Mouse (Mus musculus) heart, embryonic 11.5 days (tissue): ENCODE data around the gene Adgrl3. TPM values are rescaled to one million over a fixed set of nuclear protein-coding genes. Genes with fewer than 3 reads are reported as not detected.

Source experiments
- ATAC-seq: fragments of 200-750 bp; cut with Nextera tagmentation; replicated peaks from 2 replicates; pipeline ENCODE4 v1.8.0; 2017; ENCODE audit warnings: moderate library complexity; ENCODE audit not compliant: insufficient number of reproducible peaks, low FRiP score, low TSS enrichment
- H3K27ac ChIP-seq: fragments of 300-500 bp; sonication (generic); 2 replicates; pipeline ENCODE4 v1.5.1; 2014; ENCODE audit warnings: mild to moderate bottlenecking, low read depth, low read length
- H3K27me3 ChIP-seq: fragments of 300-500 bp; sonication (generic); 2 replicates; pipeline ENCODE4 v1.6.1; 2014; ENCODE audit warnings: mild to moderate bottlenecking, low read length, mixed read lengths; ENCODE audit not compliant: control insufficient read depth, insufficient read depth
- H3K36me3 ChIP-seq: fragments of 300-500 bp; sonication (generic); 2 replicates; pipeline ENCODE4 v1.6.1; 2014; ENCODE audit warnings: mild to moderate bottlenecking, low read length, moderate library complexity, mixed read lengths; ENCODE audit not compliant: control insufficient read depth, insufficient read depth
- H3K4me1 ChIP-seq: fragments of 300-500 bp; sonication (generic); 2 replicates; pipeline ENCODE4 v1.6.1; 2014; ENCODE audit warnings: low read length; ENCODE audit not compliant: control insufficient read depth, insufficient read depth
- H3K4me2 ChIP-seq: fragments of 300-500 bp; sonication (generic); 2 replicates; pipeline ENCODE4 v1.6.1; 2014; ENCODE audit warnings: mild to moderate bottlenecking, moderate library complexity
- H3K4me3 ChIP-seq: fragments of 300-500 bp; sonication (generic); 2 replicates; pipeline ENCODE4 v1.5.1; 2014; ENCODE audit warnings: low read depth, low read length
- H3K9ac ChIP-seq: fragments of 300-500 bp; sonication (generic); 2 replicates; pipeline ENCODE4 v1.6.1; 2014; ENCODE audit warnings: mild to moderate bottlenecking, low read depth, low read length, moderate library complexity
- H3K9me3 ChIP-seq: fragments of 300-500 bp; sonication (generic); replicated peaks from 2 replicates; pipeline ENCODE4 v1.6.1; 2016; ENCODE audit warnings: low read length; ENCODE audit not compliant: control insufficient read depth
- WGBS: fragments of 180-500 bp; shearing (Covaris S2); extraction: QIAGEN DNeasy Blood & Tissue Kit; methylation state at CpG from one replicate; pipeline ENCODE4 v1.1.7; 2014; ENCODE audit not compliant: insufficient replicate concordance; 5-methylcytosine and 5-hydroxymethylcytosine counted together
- polyA plus RNA-seq: library from polyadenylated mRNA; unstranded; fragments of >200 nt; fragmentation: Nextera tagmentation; extraction: Ambion mirVana; gene quantifications from 2 replicates; pipeline ENCODE4 v1.2.1, GENCODE M21; 2014

Adgrl3 gene
- polyA plus RNA-seq, 1 experiment from 2014 or later, result 9.9 TPM

GRCm38 (mm10) chr5:81752426-81752825 lies 732.5 kb downstream of the Adgrl3 start:
- Histone ChIP-seq H3K9me3 (no peaks in the 10 kb centered on the region), H3K9ac (no peak overlapping the region), H3K4me2 (no peak overlapping the region), H3K36me3 (no peaks in the 10 kb centered on the region), H3K4me3 (no peak overlapping the region), H3K27me3 (no peaks in the 10 kb centered on the region), H3K27ac (no peak overlapping the region), H3K4me1 (no peaks in the 10 kb centered on the region)
- ATAC-seq, result no peak
- WGBS, result 86% methylated on average over 3 of the region's 3 CpGs

GRCm38 (mm10) chr5:81755711-81756110 lies 735.8 kb downstream of the Adgrl3 start:
- H3K9me3 ChIP-seq, result no peaks in the 10 kb centered on the region
- H3K27me3 ChIP-seq, result no peaks in the 10 kb centered on the region
- H3K9ac ChIP-seq, result no peak overlapping the region
- H3K4me2 ChIP-seq, result no peak overlapping the region
- H3K27ac ChIP-seq, result no peak overlapping the region
- no peaks in the 10 kb centered on the region for H3K36me3 ChIP-seq
- H3K4me3 ChIP-seq, result no peak overlapping the region
- WGBS, result 75% methylated on average over 2 of the region's 2 CpGs
- ATAC-seq, result no peak
- H3K4me1 ChIP-seq, result no peaks in the 10 kb centered on the region

- Histone ChIP-seq H3K4me3 (no peak overlapping the region), H3K27ac (no peak overlapping the region), H3K27me3 (no peaks in the 10 kb centered on the region), H3K9me3 (no peaks in the 10 kb centered on the region), H3K36me3 (no peaks in the 10 kb centered on the region), H3K4me2 (no peak overlapping the region), H3K4me1 (no peaks in the 10 kb centered on the region), H3K9ac (no peak overlapping the region)
- WGBS, result 82% methylated on average over 7 of the region's 7 CpGs
- ATAC-seq, result no peak
Observed at GRCm38 (mm10) chr5:81757093-81757725, 737.3 kb downstream of the Adgrl3 start.

GRCm38 (mm10) chr5:81776234-81776633 lies 756.3 kb downstream of the Adgrl3 start:
- no peak overlapping the region for H3K27ac ChIP-seq
- H3K4me3 ChIP-seq, result no peak overlapping the region
- no peak overlapping the region for H3K9ac ChIP-seq
- WGBS, result 88% methylated on average over 5 of the region's 5 CpGs
- no peak overlapping the region for H3K4me2 ChIP-seq
- H3K36me3 ChIP-seq, result no peaks in the 10 kb centered on the region
- no peaks in the 10 kb centered on the region for H3K4me1 ChIP-seq
- H3K9me3 ChIP-seq, result no peaks in the 10 kb centered on the region
- no peaks in the 10 kb centered on the region for H3K27me3 ChIP-seq
- no peak for ATAC-seq

- H3K9ac ChIP-seq, result no peak overlapping the region
- no peak overlapping the region for H3K4me2 ChIP-seq
- no peak overlapping the region for H3K4me3 ChIP-seq
- H3K27me3 ChIP-seq, result no peaks in the 10 kb centered on the region
- 81% methylated on average over 5 of the region's 5 CpGs for WGBS
- no peaks in the 10 kb centered on the region for H3K36me3 ChIP-seq
- no peaks in the 10 kb centered on the region for H3K4me1 ChIP-seq
- no peaks in the 10 kb centered on the region for H3K9me3 ChIP-seq
- H3K27ac ChIP-seq, result no peak overlapping the region
- no peak for ATAC-seq
Observed at GRCm38 (mm10) chr5:81776746-81777145, 756.8 kb downstream of the Adgrl3 start.

GRCm38 (mm10) chr5:81784770-81785169 lies 764.8 kb downstream of the Adgrl3 start:
- H3K36me3 ChIP-seq, result no peaks in the 10 kb centered on the region
- no peaks in the 10 kb centered on the region for H3K9me3 ChIP-seq
- no peak overlapping the region for H3K9ac ChIP-seq
- WGBS, result 52% methylated on average over 8 of the region's 8 CpGs
- H3K4me3 ChIP-seq, result no peak overlapping the region
- H3K27ac ChIP-seq, result no peak overlapping the region
- H3K27me3 ChIP-seq, result no peaks in the 10 kb centered on the region
- ATAC-seq, result no peak; the same call in 1 of the 2 replicates
- no peaks in the 10 kb centered on the region for H3K4me1 ChIP-seq
- H3K4me2 ChIP-seq, result no peak overlapping the region

- no peaks in the 10 kb centered on the region for H3K27me3 ChIP-seq
- no peak overlapping the region for H3K9ac ChIP-seq
- no peaks in the 10 kb centered on the region for H3K36me3 ChIP-seq
- H3K9me3 ChIP-seq, result no peaks in the 10 kb centered on the region
- H3K4me1 ChIP-seq, result no peaks in the 10 kb centered on the region
- WGBS, result 72% methylated on average over 1 of the region's 1 CpGs
- H3K4me2 ChIP-seq, result no peak overlapping the region
- no peak for ATAC-seq
- H3K4me3 ChIP-seq, result no peak overlapping the region
- no peak overlapping the region for H3K27ac ChIP-seq
Observed at GRCm38 (mm10) chr5:81790710-81791109, 770.8 kb downstream of the Adgrl3 start.

- H3K4me1 ChIP-seq, result no peaks in the 10 kb centered on the region
- H3K36me3 ChIP-seq, result no peaks in the 10 kb centered on the region
- no peak for ATAC-seq
- WGBS, result 91% methylated on average over 9 of the region's 9 CpGs
- no peak overlapping the region for H3K27ac ChIP-seq
- H3K27me3 ChIP-seq, result no peaks in the 10 kb centered on the region
- H3K9ac ChIP-seq, result no peak overlapping the region
- H3K4me2 ChIP-seq, result no peak overlapping the region
- no peak overlapping the region for H3K4me3 ChIP-seq
- no peaks in the 10 kb centered on the region for H3K9me3 ChIP-seq
Observed at GRCm38 (mm10) chr5:81794125-81794524, 774.2 kb downstream of the Adgrl3 start.

- H3K27ac ChIP-seq, result no peak overlapping the region
- H3K4me2 ChIP-seq, result no peak overlapping the region
- no peak overlapping the region for H3K9ac ChIP-seq
- H3K27me3 ChIP-seq, result no peaks in the 10 kb centered on the region
- H3K4me1 ChIP-seq, result no peaks in the 10 kb centered on the region
- WGBS, result 77% methylated on average over 24 of the region's 24 CpGs
- no peak overlapping the region for H3K4me3 ChIP-seq
- no peaks in the 10 kb centered on the region for H3K36me3 ChIP-seq
- no peaks in the 10 kb centered on the region for H3K9me3 ChIP-seq
- no peak for ATAC-seq
Observed at GRCm38 (mm10) chr5:81794601-81795000, 774.7 kb downstream of the Adgrl3 start.
